Mouse (Mus musculus): ENCODE results near the gene F830045P16Rik. TPM values are rescaled to one million over a fixed set of nuclear protein-coding genes. Genes with fewer than 3 reads are reported as not detected.

The F830045P16Rik gene
- polyA plus RNA-seq, 1 experiment from 2014 or later: not detected

DNA sequence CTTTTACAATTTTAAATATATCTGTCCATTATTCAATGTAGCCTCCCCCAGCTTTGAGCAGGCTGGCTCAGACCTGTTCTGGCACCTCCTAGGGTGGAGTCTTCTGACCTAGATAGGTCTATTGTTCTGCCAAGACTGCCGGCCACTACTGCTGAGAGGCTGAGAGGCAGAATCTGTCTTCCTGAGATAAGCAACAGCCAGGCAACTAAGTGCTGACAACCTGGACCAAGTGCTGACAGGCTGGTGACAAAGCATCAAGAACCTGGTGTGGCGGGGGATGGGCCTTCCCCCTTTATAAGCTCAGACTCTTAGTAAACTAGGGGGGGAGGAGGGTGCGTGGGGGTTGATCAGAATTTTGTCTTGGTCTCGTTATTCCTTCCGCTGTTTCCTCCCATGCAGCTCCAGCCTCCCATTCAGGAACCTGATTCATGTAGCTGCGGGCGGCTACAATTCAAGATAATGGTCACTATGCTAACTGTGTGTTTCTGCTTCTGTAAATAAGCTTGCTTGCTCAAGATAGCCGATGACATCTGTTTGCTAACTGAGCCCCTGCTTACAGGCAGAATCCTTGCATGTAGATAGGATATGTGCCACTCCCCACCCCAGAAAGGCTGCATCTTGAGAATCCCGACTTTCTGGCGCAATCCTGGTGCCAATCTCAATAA is 115.4 kb downstream of the F830045P16Rik start:
- Histone ChIP-seq H3K9ac (no peak overlapping the region), H3K27ac (no peak overlapping the region), H3K36me3 (replicated peaks) (no peaks in the 10 kb centered on the region), H3K4me3 (replicated peaks) (no peak overlapping the region), H3K27me3 (no peaks in the 10 kb centered on the region), H3K4me1 (no peaks in the 10 kb centered on the region), H3K9me3 (peaks cover 4% of the 10 kb centered on the region; the same call in 1 of the 2 replicates), H3K4me2 (no peak overlapping the region)
- 86% methylated on average over 10 of the region's 10 CpGs for WGBS
- no peak for ATAC-seq (ENCODE audit: low FRiP score)

DNA sequence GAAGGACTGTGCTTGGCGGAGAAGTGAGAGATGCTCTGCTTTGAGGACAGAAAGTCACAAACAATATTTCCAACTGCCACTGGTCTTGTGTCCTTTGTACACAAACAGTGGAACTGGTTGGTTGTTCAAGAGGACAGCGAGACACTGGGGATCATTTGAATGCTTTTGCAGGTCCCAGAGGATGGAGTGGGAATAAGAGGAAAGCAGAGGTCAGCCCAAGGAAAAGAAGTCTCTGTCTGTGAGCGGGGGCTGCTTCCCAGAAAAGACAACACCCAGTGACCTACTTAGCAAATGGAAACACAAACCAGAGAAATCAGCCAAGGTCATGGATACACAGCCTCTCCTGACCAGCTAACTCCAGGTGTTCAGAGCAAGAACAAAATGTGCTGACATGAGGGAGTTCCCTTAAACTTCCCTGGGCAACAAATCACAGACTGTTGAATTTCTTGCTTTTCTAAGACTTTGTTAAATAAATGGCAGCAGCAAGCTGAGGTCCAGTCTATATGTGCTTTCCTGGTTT is 117.0 kb downstream of the F830045P16Rik start:
- H3K4me2 ChIP-seq: no peak overlapping the region
- WGBS: 89% methylated on average over 3 of the region's 3 CpGs

DNA sequence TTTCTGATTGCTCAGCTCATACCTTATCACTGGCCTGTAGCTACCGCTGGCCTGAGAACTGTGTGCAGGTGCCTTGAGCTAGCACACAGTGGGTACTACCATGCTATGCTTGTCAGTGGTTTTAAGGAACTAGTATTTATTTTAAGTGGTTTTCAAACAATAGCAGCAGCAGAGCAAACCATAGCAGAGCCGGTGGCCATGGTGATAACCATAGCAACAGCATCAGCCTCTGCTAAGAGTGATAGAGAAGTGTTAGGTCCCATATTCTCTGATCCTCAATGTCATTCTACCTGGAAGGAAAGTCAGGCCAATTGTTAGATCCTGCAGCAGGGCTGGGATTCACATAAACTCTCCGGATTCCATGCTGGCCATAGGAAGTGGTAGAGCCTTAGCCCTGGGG is 121.8 kb downstream of the F830045P16Rik start:
- no peaks in the 10 kb centered on the region for H3K27me3 ChIP-seq
- H3K4me1 ChIP-seq: no peaks in the 10 kb centered on the region; the same call in 1 of the 2 replicates
- no peak overlapping the region for H3K4me3 ChIP-seq (replicated peaks)
- no peaks in the 10 kb centered on the region for H3K36me3 ChIP-seq (replicated peaks)
- no peak overlapping the region for H3K9ac ChIP-seq
- ATAC-seq (ENCODE audit: low FRiP score): no peak
- H3K4me2 ChIP-seq: no peak overlapping the region
- WGBS: 88% methylated on average over 3 of the region's 3 CpGs
- no peaks in the 10 kb centered on the region for H3K9me3 ChIP-seq
- H3K27ac ChIP-seq: no peak overlapping the region

More for the DNA sequence above, 117.0 kb downstream of the F830045P16Rik start:
- Histone ChIP-seq H3K4me3 (replicated peaks) (no peak overlapping the region), H3K4me1 (no peaks in the 10 kb centered on the region; the same call in 1 of the 2 replicates), H3K27ac (no peak overlapping the region), H3K27me3 (no peaks in the 10 kb centered on the region), H3K36me3 (replicated peaks) (no peaks in the 10 kb centered on the region), H3K9me3 (peaks cover 4% of the 10 kb centered on the region; the same call in 1 of the 2 replicates), H3K9ac (no peak overlapping the region)
- ATAC-seq (ENCODE audit: low FRiP score): no peak

DNA sequence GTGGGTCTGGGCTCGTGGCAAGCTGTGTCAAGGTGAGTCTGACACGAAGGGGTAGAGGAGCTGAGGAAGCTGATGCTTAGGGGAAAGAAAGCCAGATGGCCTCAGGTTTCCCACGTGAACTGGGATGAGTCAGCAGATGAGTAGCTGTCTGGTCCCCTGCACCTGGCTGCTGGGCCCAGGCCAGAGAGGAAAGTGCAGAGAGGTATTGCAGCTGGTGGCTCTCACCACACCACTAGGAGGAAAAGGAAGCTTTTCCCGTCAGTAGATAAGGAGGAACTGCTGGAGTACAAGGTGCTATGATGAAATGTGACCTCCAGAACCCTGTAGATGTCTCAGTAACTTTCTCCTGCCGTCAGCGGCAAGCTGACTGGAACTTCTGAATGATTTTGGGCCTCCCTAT is 122.9 kb downstream of the F830045P16Rik start:
- Histone ChIP-seq H3K4me3 (replicated peaks) (no peak overlapping the region), H3K9me3 (no peaks in the 10 kb centered on the region), H3K36me3 (replicated peaks) (no peaks in the 10 kb centered on the region), H3K27ac (no peak overlapping the region), H3K4me2 (no peak overlapping the region), H3K9ac (no peak overlapping the region), H3K4me1 (no peaks in the 10 kb centered on the region; the same call in 1 of the 2 replicates), H3K27me3 (no peaks in the 10 kb centered on the region)
- WGBS: 75% methylated on average over 6 of the region's 6 CpGs
- ATAC-seq (ENCODE audit: low FRiP score): no peak

- H3K4me3 ChIP-seq (replicated peaks): no peak overlapping the region
- 84% methylated on average over 3 of the region's 3 CpGs for WGBS
- ATAC-seq (ENCODE audit: low FRiP score): no peak
- no peaks in the 10 kb centered on the region for H3K36me3 ChIP-seq (replicated peaks)
- no peak overlapping the region for H3K27ac ChIP-seq
- no peak overlapping the region for H3K9ac ChIP-seq
- no peaks in the 10 kb centered on the region; the same call in 1 of the 2 replicates for H3K4me1 ChIP-seq
- H3K4me2 ChIP-seq: no peak overlapping the region
- H3K9me3 ChIP-seq: no peaks in the 10 kb centered on the region
- no peaks in the 10 kb centered on the region for H3K27me3 ChIP-seq
Observed at GRCm38 (mm10) chr2:129411651-129412050, 124.8 kb downstream of the F830045P16Rik start.

GRCm38 (mm10) chr2:129410344-129410743 is 126.1 kb downstream of the F830045P16Rik start:
- H3K36me3 ChIP-seq (replicated peaks): no peaks in the 10 kb centered on the region
- no peak overlapping the region for H3K9ac ChIP-seq
- H3K9me3 ChIP-seq: no peaks in the 10 kb centered on the region
- no peak for ATAC-seq (ENCODE audit: low FRiP score)
- no peak overlapping the region for H3K4me2 ChIP-seq
- H3K4me3 ChIP-seq (replicated peaks): no peak overlapping the region
- WGBS: 89% methylated on average over 7 of the region's 7 CpGs
- no peaks in the 10 kb centered on the region for H3K27me3 ChIP-seq
- no peaks in the 10 kb centered on the region; the same call in 1 of the 2 replicates for H3K4me1 ChIP-seq
- no peak overlapping the region for H3K27ac ChIP-seq

- H3K4me2 ChIP-seq: no peak overlapping the region
- 22% methylated on average over 18 of the region's 18 CpGs for WGBS
- no peak overlapping the region for H3K9ac ChIP-seq
- no peak overlapping the region for H3K27ac ChIP-seq
- H3K9me3 ChIP-seq: no peaks in the 10 kb centered on the region
- ATAC-seq (ENCODE audit: low FRiP score): no peak
- no peaks in the 10 kb centered on the region for H3K4me1 ChIP-seq
- no peaks in the 10 kb centered on the region for H3K27me3 ChIP-seq
- H3K4me3 ChIP-seq (replicated peaks): no peak overlapping the region
- H3K36me3 ChIP-seq (replicated peaks): no peaks in the 10 kb centered on the region
Observed at GRCm38 (mm10) chr2:129408476-129408875, 127.9 kb downstream of the F830045P16Rik start.

Other genes with a start within 250 kb of the F830045P16Rik start
- 60.1 and 67.2 TPM in 2 replicates for gene Ckap2l, start 239.4 kb downstream of the F830045P16Rik start, polyA plus RNA-seq (2016; fragmentation: Nextera tagmentation; extraction: Ambion mirVana)
- 0.18 and 0.21 TPM in 2 replicates for gene Il1a, start 226.6 kb downstream of the F830045P16Rik start, polyA plus RNA-seq (2016; fragmentation: Nextera tagmentation; extraction: Ambion mirVana)
- gene Il1b, start 165.5 kb downstream of the F830045P16Rik start, polyA plus RNA-seq (2016; fragmentation: Nextera tagmentation; extraction: Ambion mirVana): not detected in 2 replicates
- gene Sirpa, start 56.2 kb upstream of the F830045P16Rik start, polyA plus RNA-seq (2016; fragmentation: Nextera tagmentation; extraction: Ambion mirVana): 18.2 and 20.0 TPM in 2 replicates
- 0.72 and 0.80 TPM in 2 replicates for gene Pdyn, start 163.2 kb upstream of the F830045P16Rik start, polyA plus RNA-seq (2016; fragmentation: Nextera tagmentation; extraction: Ambion mirVana)